Mouse (Mus musculus): ENCODE results near the gene Usp17ld. TPM values are rescaled to one million over a fixed set of nuclear protein-coding genes. Genes with fewer than 3 reads are reported as not detected.
"Not testable (repeated sequence)": the region's sequence is repeated elsewhere in the genome, so short reads cannot be mapped to it uniquely, and the experiment has no call there.

Gene Usp17ld
- not detected for total RNA-seq (2021)
- long read RNA-seq, experiment 1: 0 reads
- long read RNA-seq, experiment 2: 0 reads

DNA sequence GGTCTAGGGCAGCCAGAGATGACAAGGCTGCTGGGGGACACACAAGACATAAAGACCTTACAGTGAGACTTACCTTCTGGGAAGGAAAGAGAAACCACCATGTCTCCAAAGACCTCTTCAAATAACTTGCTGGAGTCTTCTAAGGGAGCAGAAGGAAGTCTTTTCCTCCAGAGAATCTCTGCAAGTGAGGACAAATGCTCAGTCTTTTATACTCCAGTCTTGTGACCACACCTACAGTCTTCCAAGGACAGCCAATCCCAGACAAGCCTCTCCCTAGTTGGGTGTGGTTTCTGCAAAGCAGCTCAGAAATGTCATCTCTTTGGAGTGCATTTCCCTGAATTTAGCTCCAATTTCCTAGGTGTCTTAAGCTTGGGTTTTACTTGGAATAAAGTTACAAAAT is at the start of gene Usp17ld:
Usp17ld (minus strand) TSS at position 101 of the 400 bp plus-strand sequence.
- H3K4me3 ChIP-seq; DNase-seq; H3K27ac ChIP-seq; intact Hi-C loops (cut with DNase I): not testable (repeated sequence)

DNA sequence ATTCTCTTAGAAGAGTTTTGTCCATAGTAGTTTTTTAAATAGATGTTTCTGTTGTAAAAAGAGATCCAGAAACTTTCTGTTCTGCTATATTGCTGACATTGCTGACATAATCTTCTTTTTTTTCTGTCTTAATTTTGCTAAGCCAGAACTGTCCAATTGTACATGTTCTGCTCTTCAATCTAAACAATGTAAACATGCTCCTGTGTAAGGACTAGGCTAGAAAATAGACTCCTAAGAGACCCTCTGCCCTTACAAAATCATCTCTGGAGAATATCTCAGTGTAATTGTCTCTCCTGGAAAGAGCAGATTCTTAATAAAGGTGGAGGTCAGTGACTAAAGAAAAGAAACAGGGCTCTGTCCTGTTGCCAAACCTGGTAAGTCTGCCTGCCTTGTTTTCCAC is 35.6 kb downstream of the Usp17ld start, which contains the start of gene Olfr594:
Olfr594 (plus strand) TSS at position 301 of the 400 bp plus-strand sequence.
- DNase-seq: no peak
- H3K27ac ChIP-seq: no peak within 1 kb of the TSS
- no peak within 1 kb of the TSS for H3K4me3 ChIP-seq
- no peak for TF ChIP-seq CTCF (IDR thresholded peaks at IDR 0.05)
- intact Hi-C loops (cut with DNase I): no loop called here

DNA sequence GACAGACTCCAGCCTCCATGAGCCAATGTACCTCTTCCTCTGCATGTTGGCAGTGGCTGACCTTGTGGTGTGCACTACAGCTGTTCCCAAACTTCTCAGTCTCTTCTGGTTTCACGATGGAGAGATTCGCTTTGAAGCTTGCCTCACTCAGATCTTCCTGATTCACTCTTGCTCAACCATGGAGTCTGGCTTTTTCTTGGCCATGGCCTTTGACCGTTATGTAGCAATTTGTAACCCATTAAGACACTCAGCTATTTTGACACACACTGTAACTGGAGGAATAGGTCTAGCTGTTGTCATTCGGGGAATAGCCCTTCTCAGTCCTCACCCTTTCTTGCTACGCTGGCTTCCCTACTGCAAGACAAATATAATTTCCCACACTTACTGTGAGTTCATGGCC is 40.3 kb downstream of the Usp17ld start:
- DNase-seq; H3K4me3 ChIP-seq; H3K27ac ChIP-seq; intact Hi-C loops (cut with DNase I): not testable (repeated sequence)

- H3K4me3 ChIP-seq: no peak within 1 kb of the TSS
- no peak for DNase-seq
- no peak for TF ChIP-seq CTCF (IDR thresholded peaks at IDR 0.05)
- no peak within 1 kb of the TSS for H3K27ac ChIP-seq
- intact Hi-C loops (cut with DNase I): no loop called here
Observed at GRCm38 (mm10) chr7:103211562-103211961, 40.7 kb downstream of the Usp17ld start, which contains the start of gene Olfr593. Olfr593 (plus strand) TSS chr7:103211862.

Small RNAs within 50 kb of the gene (microRNA-seq; reads per million reads assigned to microRNA genes)
- gene Gm23550 (not detected), gene Gm25171 (not detected)

Other genes starting within 250 kb of the Usp17ld start
- not detected for gene Olfr582, start 214.5 kb downstream of the Usp17ld start, total RNA-seq (2021)
- gene Olfr583, start 201.2 kb downstream of the Usp17ld start, total RNA-seq (2021): not detected
- gene Olfr584, start 170.6 kb downstream of the Usp17ld start, total RNA-seq (2021): not detected
- not detected for gene Olfr585, start 154.8 kb downstream of the Usp17ld start, total RNA-seq (2021)
- gene Olfr586, start 126.9 kb downstream of the Usp17ld start, total RNA-seq (2021): not detected
- gene Olfr588-ps1, start 111.6 kb downstream of the Usp17ld start, total RNA-seq (2021): not detected
- gene Olfr589, start 96.1 kb downstream of the Usp17ld start, total RNA-seq (2021): not detected
- not detected for gene Olfr591, start 74.2 kb downstream of the Usp17ld start, total RNA-seq (2021)
- not detected for gene Olfr592, start 67.7 kb downstream of the Usp17ld start, total RNA-seq (2021)
- gene Olfr593, start 40.6 kb downstream of the Usp17ld start, total RNA-seq (2021): not detected
- gene Olfr594, start 35.5 kb downstream of the Usp17ld start, total RNA-seq (2021): not detected
- gene Olfr596, start 53.1 kb upstream of the Usp17ld start, total RNA-seq (2021): not detected
- gene Olfr597, start 63.8 kb upstream of the Usp17ld start, total RNA-seq (2021): not detected
- not detected for gene Olfr598, start 71.1 kb upstream of the Usp17ld start, total RNA-seq (2021)
- not detected for gene Olfr599, start 83.4 kb upstream of the Usp17ld start, total RNA-seq (2021)
- not detected for gene Olfr600, start 97.2 kb upstream of the Usp17ld start, total RNA-seq (2021)
- gene Olfr601, start 110.2 kb upstream of the Usp17ld start, total RNA-seq (2021): not detected
- not detected for gene Olfr603, start 133.7 kb upstream of the Usp17ld start, total RNA-seq (2021)
- gene Usp17lc, start 162.6 kb upstream of the Usp17ld start, total RNA-seq (2021): not detected
- not detected for gene Olfr605, start 192.9 kb upstream of the Usp17ld start, total RNA-seq (2021)
- gene Olfr606, start 196.5 kb upstream of the Usp17ld start, total RNA-seq (2021): not detected
- gene Olfr607, start 211.6 kb upstream of the Usp17ld start, total RNA-seq (2021): not detected
- not detected for gene Olfr608, start 217.4 kb upstream of the Usp17ld start, total RNA-seq (2021)
- not detected for gene Olfr609, start 245.6 kb upstream of the Usp17ld start, total RNA-seq (2021)

Measured in gastrocnemius, adult 2 months (tissue).